Mouse (Mus musculus): ENCODE measurements around the gene Gmds. TPM values are rescaled to one million over a fixed set of nuclear protein-coding genes. Genes with fewer than 3 reads are reported as not detected.

Gmds gene
- 40.1 and 46.8 TPM in 2 replicates for polyA plus RNA-seq (2015; fragmentation: Nextera tagmentation; extraction: Ambion mirVana)

DNA sequence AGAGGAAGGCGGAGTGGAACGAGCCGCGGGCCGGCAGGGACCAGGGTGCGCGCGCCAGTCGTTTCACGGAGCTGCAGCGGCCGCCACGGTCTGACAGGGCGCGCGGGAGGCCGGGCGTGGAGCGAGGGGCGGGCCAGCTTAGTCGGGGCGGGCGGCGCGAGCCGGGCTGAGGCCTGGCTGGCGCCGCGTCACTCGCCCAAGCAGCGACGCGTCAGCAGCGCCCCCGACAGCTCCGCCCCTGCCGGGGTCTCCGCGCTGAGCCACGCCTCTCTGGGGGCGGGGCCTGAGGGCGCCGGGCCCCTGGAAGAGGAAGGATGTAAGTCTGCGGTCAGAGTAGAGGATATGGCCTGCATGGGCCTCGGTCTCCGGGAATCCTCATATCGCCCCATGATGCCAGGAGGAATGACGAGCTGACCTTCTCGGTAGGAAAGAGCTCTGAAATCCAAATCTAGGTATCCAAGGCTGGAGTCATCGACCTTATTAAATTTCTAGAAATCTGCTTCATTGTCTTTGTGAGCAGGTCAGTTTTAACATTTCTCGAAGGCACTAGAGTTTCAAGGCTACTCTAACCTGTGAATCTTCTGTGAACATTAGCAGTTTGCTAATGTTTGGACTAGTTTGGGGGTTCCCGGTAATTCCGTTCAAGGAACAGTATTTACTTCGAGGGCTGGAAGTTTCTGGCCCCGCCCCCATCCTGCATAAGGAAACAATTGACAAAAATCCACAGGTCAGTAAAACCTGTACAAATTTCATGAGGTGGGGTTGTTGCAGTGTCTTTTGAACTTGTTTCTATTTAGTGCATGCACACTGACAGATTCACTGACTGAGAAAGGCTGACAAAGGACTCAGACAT lies at the start of gene Gmds:
Gmds (minus strand) TSS at position 228 of the 853 bp plus-strand sequence.
- H3K9me3 ChIP-seq: no peaks in the 10 kb centered on the region
- H3K36me3 ChIP-seq: no peaks in the 10 kb centered on the region
- peak within 1 kb of the TSS; percentile 80 for H3K9ac ChIP-seq
- peak within 1 kb of the TSS; percentile 79 for H3K27ac ChIP-seq
- H3K4me3 ChIP-seq: peak within 1 kb of the TSS; percentile 90
- H3K4me2 ChIP-seq: peak within 1 kb of the TSS; percentile 92
- H3K27me3 ChIP-seq: no peaks in the 10 kb centered on the region
- WGBS: 3% methylated on average over 40 of the region's 55 CpGs
- H3K4me1 ChIP-seq: peaks cover 6% of the 10 kb centered on the region
- ATAC-seq (ENCODE audit: insufficient number of reproducible peaks, low FRiP score, low TSS enrichment, low read depth): peak; percentile 99

DNA sequence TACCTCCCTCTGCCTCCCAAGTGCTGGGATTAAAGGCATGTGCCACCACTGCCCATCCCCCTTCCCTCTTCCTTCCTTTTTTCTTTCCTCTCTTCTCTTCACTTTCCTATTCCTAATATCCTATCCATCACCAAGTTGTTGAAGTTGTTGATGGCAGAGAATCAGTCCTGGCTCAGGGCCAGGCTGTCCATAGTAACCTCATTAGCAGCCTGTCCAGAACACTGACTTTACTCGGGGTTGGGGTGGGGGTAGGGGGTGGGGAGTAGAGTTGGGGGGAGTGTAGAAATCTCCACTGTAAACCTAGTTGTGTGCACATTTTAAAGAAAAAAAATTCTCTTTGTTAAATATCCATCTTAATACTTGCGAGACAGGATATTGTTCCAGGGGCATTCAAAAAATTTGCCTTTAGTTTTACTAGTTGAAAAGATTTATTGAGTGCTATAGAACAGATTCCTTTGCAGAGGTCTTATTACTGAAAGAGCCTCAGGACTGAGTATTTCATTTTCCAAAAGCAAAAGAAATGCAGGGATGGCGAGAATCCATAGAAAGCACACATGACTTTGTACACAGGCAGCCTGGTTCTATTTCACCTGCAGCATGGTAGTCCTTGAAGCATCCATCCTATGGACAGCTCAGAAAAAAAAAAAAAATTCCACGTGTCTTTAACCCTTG lies 47.0 kb upstream of the Gmds start:
- H3K27me3 ChIP-seq: no peaks in the 10 kb centered on the region
- H3K27ac ChIP-seq: peak overlapping the region; percentile 80
- H3K4me2 ChIP-seq: no peak overlapping the region
- H3K9me3 ChIP-seq: no peaks in the 10 kb centered on the region
- H3K36me3 ChIP-seq: no peaks in the 10 kb centered on the region
- WGBS: 20% methylated on average over 4 of the region's 4 CpGs
- no peak overlapping the region for H3K4me3 ChIP-seq
- H3K9ac ChIP-seq: no peak overlapping the region
- peaks cover 2% of the 10 kb centered on the region; the same call in 1 of the 2 replicates for H3K4me1 ChIP-seq
- ATAC-seq (ENCODE audit: insufficient number of reproducible peaks, low FRiP score, low TSS enrichment, low read depth): peak; percentile 48; the same call in 1 of the 2 replicates

DNA sequence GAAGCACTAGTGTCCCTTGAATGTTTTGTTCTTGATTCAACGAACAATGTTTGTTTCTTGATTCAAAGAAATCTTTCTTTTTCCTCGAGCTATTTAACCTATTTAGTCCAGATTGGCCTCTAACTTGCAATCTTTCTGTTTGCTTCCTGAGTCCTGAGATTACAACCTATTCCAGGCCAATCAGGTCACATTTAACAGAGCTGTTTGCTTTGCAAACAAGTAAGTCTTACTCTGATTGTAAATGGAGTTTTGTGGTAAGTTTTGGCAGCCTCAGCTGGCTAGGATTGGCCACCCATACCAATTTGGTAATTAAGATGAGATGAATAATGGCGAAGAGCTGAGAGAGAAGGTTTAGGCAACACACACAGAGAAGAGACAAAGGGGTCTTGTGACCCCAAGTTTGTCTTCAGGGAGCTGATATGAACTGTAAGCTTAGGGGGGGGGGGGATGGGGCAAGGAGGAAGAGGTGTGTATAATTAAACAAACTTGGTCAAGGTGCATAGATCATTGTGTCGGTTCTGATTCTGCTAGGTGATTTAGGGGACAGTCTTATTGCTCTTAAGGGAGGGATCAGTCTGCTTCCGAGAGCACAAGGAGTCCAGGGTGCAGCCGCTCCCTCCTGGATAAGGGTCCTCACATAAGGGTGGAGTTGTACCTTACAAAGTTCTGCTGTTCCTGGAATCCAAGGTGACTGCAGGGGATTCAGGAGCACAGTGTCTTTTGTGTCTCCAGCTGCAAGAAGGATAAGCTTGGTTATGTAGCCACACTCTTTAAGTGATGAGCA lies 43.9 kb upstream of the Gmds start:
- Histone ChIP-seq H3K9ac (no peak overlapping the region), H3K9me3 (no peaks in the 10 kb centered on the region), H3K4me2 (no peak overlapping the region), H3K36me3 (no peaks in the 10 kb centered on the region), H3K27me3 (no peaks in the 10 kb centered on the region), H3K27ac (no peak overlapping the region), H3K4me3 (no peak overlapping the region), H3K4me1 (peaks cover 2% of the 10 kb centered on the region; the same call in 1 of the 2 replicates)
- 73% methylated on average over 6 of the region's 6 CpGs for WGBS
- ATAC-seq (ENCODE audit: insufficient number of reproducible peaks, low FRiP score, low TSS enrichment, low read depth): no peak

DNA sequence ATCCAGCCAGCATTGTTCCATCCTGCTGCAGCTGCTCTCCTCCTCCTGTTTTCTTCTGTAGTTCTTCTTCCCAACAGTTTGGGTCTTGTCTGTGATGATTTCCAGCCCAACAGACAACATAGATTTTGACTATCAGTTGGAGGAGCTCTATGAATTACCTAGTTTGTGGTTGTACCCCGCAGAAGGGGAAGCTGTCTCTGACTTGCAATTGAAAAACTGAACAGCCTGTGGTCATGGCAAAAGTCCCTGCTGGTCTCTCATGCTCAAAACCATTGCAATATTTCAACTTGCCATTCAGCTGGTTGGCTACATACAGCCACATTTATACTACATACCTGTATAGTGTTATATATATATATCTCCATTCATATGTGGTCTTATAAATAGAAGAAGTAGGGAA lies 40.1 kb upstream of the Gmds start:
- WGBS: 85% methylated on average over 1 of the region's 1 CpGs
- Histone ChIP-seq H3K4me3 (no peak overlapping the region), H3K4me1 (no peaks in the 10 kb centered on the region), H3K4me2 (no peak overlapping the region), H3K9ac (no peak overlapping the region), H3K27me3 (no peaks in the 10 kb centered on the region), H3K27ac (no peak overlapping the region), H3K9me3 (no peaks in the 10 kb centered on the region), H3K36me3 (no peaks in the 10 kb centered on the region)
- no peak for ATAC-seq (ENCODE audit: insufficient number of reproducible peaks, low FRiP score, low TSS enrichment, low read depth)

DNA sequence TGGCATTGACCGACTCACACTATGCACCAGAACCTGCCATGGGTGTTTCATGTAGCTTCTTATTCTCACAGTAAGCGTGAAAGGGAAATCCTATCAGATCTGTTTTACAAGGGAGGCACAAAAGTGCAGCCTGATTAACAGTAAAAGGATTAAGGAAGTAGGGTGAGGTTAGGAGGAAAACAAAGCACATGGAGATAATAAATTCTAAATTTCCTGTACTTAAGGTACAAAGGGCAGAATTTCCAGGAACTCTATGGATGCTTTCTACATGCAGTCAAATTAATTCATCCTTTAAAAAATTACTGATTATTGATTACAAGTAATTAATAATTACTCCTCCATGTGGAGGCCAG lies 34.0 kb upstream of the Gmds start:
- 72% methylated on average over 2 of the region's 2 CpGs for WGBS
- ATAC-seq (ENCODE audit: insufficient number of reproducible peaks, low FRiP score, low TSS enrichment, low read depth): no peak
- Histone ChIP-seq H3K27me3 (no peaks in the 10 kb centered on the region), H3K27ac (no peak overlapping the region), H3K36me3 (no peaks in the 10 kb centered on the region), H3K4me3 (no peak overlapping the region), H3K9ac (no peak overlapping the region), H3K4me2 (no peak overlapping the region), H3K4me1 (no peaks in the 10 kb centered on the region), H3K9me3 (no peaks in the 10 kb centered on the region)

DNA sequence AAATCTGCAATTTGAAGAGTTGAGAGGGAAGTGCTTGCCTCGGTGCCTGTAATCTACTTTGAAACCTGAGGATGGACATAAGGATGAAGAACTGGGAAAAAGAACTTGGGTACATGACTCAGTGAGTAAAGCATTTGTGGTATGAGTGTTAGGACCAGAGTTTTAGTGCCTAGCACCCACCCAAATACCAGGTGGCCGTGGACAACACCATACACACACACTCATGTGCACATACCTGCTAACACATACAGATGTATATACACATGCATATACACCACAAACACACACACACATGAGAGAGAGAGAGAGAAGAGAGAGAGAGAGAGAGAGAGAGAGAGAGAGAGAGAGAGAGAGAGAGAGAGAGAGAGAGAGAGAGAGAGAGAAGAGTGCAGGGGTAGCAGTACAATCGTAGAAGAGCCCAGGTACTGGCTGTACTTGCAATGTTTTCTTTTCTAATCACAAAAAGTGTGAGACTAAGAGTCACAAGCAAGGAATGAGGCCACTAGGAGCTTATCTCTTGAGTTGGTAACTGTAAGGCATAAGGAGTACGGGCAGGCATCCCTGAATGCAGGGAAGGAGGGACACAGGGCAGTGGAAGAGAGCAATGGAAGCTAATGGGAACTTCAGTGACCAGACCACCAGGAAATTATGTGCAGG lies 33.5 kb upstream of the Gmds start:
- Histone ChIP-seq H3K4me1 (no peaks in the 10 kb centered on the region), H3K4me2 (no peak overlapping the region), H3K9ac (no peak overlapping the region), H3K27ac (no peak overlapping the region), H3K9me3 (no peaks in the 10 kb centered on the region), H3K4me3 (no peak overlapping the region), H3K27me3 (no peaks in the 10 kb centered on the region), H3K36me3 (no peaks in the 10 kb centered on the region)
- ATAC-seq (ENCODE audit: insufficient number of reproducible peaks, low FRiP score, low TSS enrichment, low read depth): no peak
- WGBS: 81% methylated on average over 4 of the region's 4 CpGs

DNA sequence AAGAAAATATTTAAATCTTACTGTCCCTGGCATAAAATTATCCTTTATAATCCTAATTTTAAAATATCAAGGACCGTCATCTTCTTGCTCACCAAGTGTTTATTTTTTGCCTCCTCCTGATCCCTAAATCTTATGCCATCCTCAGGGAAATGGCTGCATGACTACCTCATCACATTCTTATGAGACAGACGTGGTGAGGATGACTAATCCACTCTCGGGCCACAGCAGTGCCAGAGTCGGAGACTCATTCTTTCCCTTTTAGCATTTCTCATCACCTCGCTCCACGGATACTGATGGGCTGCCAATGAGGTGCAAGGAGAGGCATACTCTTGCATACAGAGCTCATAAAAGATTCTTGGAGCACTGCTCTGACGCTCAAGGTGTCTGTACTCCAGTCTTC lies 32.2 kb upstream of the Gmds start:
- Histone ChIP-seq H3K27ac (no peak overlapping the region), H3K9me3 (no peaks in the 10 kb centered on the region), H3K4me3 (no peak overlapping the region), H3K4me2 (no peak overlapping the region), H3K9ac (no peak overlapping the region), H3K4me1 (no peaks in the 10 kb centered on the region), H3K36me3 (no peaks in the 10 kb centered on the region), H3K27me3 (no peaks in the 10 kb centered on the region)
- ATAC-seq (ENCODE audit: insufficient number of reproducible peaks, low FRiP score, low TSS enrichment, low read depth): no peak
- WGBS: 69% methylated on average over 7 of the region's 7 CpGs

DNA sequence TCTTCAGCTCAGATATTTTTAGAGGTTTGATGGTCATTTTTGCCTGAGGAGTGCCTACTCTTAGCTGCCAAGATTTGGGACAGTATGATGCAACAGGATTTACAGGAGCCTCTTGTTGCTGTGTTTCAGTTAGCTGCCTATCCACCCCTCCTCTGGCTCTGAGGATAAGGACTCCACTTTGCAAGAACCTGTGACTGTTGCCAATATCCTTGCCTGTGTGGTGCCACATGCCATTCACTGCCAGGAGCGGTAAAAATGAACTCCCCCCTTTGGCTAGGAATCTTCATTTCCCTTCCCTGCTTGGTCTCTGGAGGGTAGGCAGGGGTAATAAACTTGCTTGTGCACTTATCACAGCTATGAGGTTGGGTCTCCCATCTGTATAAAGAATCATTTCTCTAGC lies 31.6 kb upstream of the Gmds start:
- H3K4me1 ChIP-seq: no peaks in the 10 kb centered on the region
- no peak overlapping the region for H3K27ac ChIP-seq
- 58% methylated on average over 1 of the region's 1 CpGs for WGBS
- H3K27me3 ChIP-seq: no peaks in the 10 kb centered on the region
- ATAC-seq (ENCODE audit: insufficient number of reproducible peaks, low FRiP score, low TSS enrichment, low read depth): no peak
- H3K4me3 ChIP-seq: no peak overlapping the region
- H3K9ac ChIP-seq: no peak overlapping the region
- no peaks in the 10 kb centered on the region for H3K9me3 ChIP-seq
- no peaks in the 10 kb centered on the region for H3K36me3 ChIP-seq
- no peak overlapping the region for H3K4me2 ChIP-seq

DNA sequence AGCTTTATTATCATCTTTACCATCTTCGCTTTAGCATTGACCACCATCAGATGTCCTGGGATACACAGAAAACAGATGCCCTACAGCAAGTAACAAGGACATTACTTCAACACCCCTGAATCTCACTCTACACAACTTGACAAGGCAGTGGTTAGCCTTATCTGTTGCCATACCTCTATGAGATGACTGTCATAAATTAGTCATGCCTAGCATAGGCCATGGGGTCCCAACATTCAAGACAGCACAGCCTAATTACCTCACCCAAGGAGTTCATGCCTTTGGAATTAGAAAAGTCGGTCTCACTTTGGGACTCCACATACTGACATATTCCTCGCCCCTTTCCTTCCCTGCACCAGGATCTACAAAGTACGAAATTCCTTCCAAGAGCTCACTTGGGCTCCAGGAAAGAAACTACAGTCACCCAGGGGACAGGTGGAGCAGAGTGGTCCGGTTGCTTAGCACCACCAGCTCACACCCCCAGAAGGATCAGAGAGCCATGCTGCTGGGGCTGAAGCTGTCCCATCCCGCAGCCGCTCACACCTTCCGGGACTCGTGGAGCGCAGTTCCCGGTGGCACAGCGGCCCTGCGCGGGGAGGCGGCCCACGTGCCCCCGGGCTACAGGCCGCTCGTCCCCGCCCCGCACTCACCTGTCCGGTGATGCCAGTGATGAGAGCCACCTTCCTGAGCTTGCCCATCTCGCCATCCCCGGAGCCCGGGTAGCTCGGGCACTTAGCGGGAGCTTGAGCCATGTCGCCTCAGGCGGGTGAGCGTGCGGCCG lies 616 bp downstream of the Gmds start:
- no peaks in the 10 kb centered on the region for H3K9me3 ChIP-seq
- H3K4me1 ChIP-seq: peaks cover 6% of the 10 kb centered on the region
- ATAC-seq (ENCODE audit: insufficient number of reproducible peaks, low FRiP score, low TSS enrichment, low read depth): peak; percentile 59
- peak overlapping the region; percentile 79 for H3K27ac ChIP-seq
- H3K9ac ChIP-seq: peak overlapping the region; percentile 80
- H3K4me2 ChIP-seq: peak overlapping the region; percentile 92
- WGBS: 4% methylated on average over 32 of the region's 32 CpGs
- H3K27me3 ChIP-seq: no peaks in the 10 kb centered on the region
- no peaks in the 10 kb centered on the region for H3K36me3 ChIP-seq
- peak overlapping the region; percentile 90 for H3K4me3 ChIP-seq

DNA sequence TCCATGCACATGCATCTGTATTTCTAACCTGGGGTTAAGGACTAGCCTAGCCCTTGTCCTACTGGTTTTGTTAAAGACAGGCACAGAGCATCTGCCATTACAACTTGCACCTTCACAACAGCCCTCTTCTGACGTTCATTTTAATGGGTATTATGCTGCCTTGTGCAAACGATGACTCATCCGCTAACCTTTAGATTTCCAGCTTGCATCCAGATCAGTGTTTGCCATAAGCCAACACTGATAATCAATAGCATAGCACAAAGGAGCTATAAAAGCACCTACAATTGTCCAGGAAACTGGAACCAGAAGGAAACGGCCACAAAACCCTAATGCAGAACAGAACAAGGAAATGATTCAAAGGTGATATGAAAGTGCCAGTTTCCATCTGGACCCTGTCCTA lies 20.2 kb downstream of the Gmds start:
- no peak overlapping the region for H3K27ac ChIP-seq
- no peak overlapping the region for H3K4me2 ChIP-seq
- no peaks in the 10 kb centered on the region for H3K4me1 ChIP-seq
- H3K9ac ChIP-seq: no peak overlapping the region
- no peak overlapping the region for H3K4me3 ChIP-seq
- no peak for ATAC-seq (ENCODE audit: insufficient number of reproducible peaks, low FRiP score, low TSS enrichment, low read depth)
- H3K9me3 ChIP-seq: no peaks in the 10 kb centered on the region
- no peaks in the 10 kb centered on the region for H3K27me3 ChIP-seq
- H3K36me3 ChIP-seq: no peaks in the 10 kb centered on the region
- WGBS: 42% methylated on average over 4 of the region's 4 CpGs

DNA sequence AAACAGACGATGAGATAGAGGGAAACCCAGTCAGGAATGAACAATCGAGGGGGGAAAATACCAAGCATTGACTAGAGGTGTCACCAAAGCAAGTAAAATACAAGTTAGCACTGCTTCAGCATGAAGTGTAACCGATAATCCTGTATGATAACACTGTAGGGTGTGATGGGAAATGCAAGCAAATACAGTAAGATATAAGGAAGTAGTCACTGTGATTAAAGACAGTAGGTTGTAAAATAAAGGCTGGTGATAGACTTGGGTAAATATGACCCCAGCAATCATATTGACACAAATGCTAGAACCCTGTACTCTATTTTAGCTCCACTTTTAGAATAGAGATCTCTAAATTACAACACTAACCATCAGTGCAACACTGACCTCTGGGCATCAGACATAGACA lies 21.2 kb downstream of the Gmds start:
- Histone ChIP-seq H3K4me1 (no peaks in the 10 kb centered on the region), H3K36me3 (no peaks in the 10 kb centered on the region), H3K9me3 (no peaks in the 10 kb centered on the region), H3K4me2 (no peak overlapping the region), H3K27me3 (no peaks in the 10 kb centered on the region), H3K4me3 (no peak overlapping the region), H3K27ac (no peak overlapping the region), H3K9ac (no peak overlapping the region)
- WGBS: 89% methylated on average over 3 of the region's 3 CpGs
- no peak for ATAC-seq (ENCODE audit: insufficient number of reproducible peaks, low FRiP score, low TSS enrichment, low read depth)

All from limb, embryonic 15.5 days (tissue).